Mouse (Mus musculus) gastrocnemius, postnatal 10 days (tissue): ENCODE measurements around the gene Cbll1. TPM values are rescaled to one million over a fixed set of nuclear protein-coding genes. Genes with fewer than 3 reads are reported as not detected.

Source experiments
- DNase-seq: peaks from one replicate; pipeline ENCODE4 v3.0.0; 2021; ENCODE audit warnings: mixed read lengths
- long read RNA-seq, 2 experiments: library from polyadenylated mRNA; stranded (forward); transcript quantifications; one replicate each; pipeline ENCODE4 v2.0.0; 2021
- total RNA-seq, 2 experiments: library from RNA; stranded (reverse); gene quantifications; 2 replicates each; pipeline ENCODE4 v1.2.3; 2021

The Cbll1 gene
- total RNA-seq: 1 to 10 TPM; 8.6 to 9.5 TPM
- long read RNA-seq, experiment 1, transcript Cbll1-203 (6 exons, 3,900 nt): major isoform, 5 of 8 reads
- long read RNA-seq, experiment 1, partial matches to known transcripts: 0 of 8 reads
- long read RNA-seq, experiment 1, other reads (novel, unspliced or antisense): 2 of 8 reads
- long read RNA-seq, experiment 2, partial matches to known transcripts: 0 of 2 reads
- long read RNA-seq, experiment 2, other reads (novel, unspliced or antisense): 1 of 2 reads

GRCm38 (mm10) chr12:31499314-31500131 is at the start of gene Cbll1:
TSS of gene Cbll1 (minus strand) at chr12:31499616.
- DNase-seq: peak; percentile 95

- no peak for DNase-seq
Measured at GRCm38 (mm10) chr12:31546061-31546460, 46.6 kb upstream of the Cbll1 start.

- DNase-seq: no peak
Measured at GRCm38 (mm10) chr12:31545219-31545618, 45.8 kb upstream of the Cbll1 start.

- DNase-seq: no peak
Measured at GRCm38 (mm10) chr12:31541541-31541940, 42.1 kb upstream of the Cbll1 start.

- no peak for DNase-seq
Measured at GRCm38 (mm10) chr12:31539783-31540182, 40.4 kb upstream of the Cbll1 start.

- peak; percentile 24 for DNase-seq
Measured at GRCm38 (mm10) chr12:31537515-31538230, 38.3 kb upstream of the Cbll1 start.

GRCm38 (mm10) chr12:31534060-31534843 is 34.8 kb upstream of the Cbll1 start:
- no peak for DNase-seq

GRCm38 (mm10) chr12:31533218-31533908 is 33.9 kb upstream of the Cbll1 start:
- no peak for DNase-seq

GRCm38 (mm10) chr12:31532054-31532453 is 32.6 kb upstream of the Cbll1 start:
- DNase-seq: no peak

GRCm38 (mm10) chr12:31527407-31527806 is 28.0 kb upstream of the Cbll1 start:
- DNase-seq: no peak

- DNase-seq: no peak
Measured at GRCm38 (mm10) chr12:31521371-31521770, 22.0 kb upstream of the Cbll1 start.

- DNase-seq: peak; percentile 18
Measured at GRCm38 (mm10) chr12:31520119-31520518, 20.7 kb upstream of the Cbll1 start.

GRCm38 (mm10) chr12:31513724-31514503 is 14.5 kb upstream of the Cbll1 start:
- DNase-seq: no peak

- no peak for DNase-seq
Measured at GRCm38 (mm10) chr12:31512634-31513411, 13.4 kb upstream of the Cbll1 start.

GRCm38 (mm10) chr12:31511218-31511617 is 11.8 kb upstream of the Cbll1 start:
- DNase-seq: no peak

GRCm38 (mm10) chr12:31508496-31508895 is 9.1 kb upstream of the Cbll1 start:
- DNase-seq: no peak

- no peak for DNase-seq
Measured at GRCm38 (mm10) chr12:31507718-31508364, 8.4 kb upstream of the Cbll1 start.

- DNase-seq: no peak
Measured at GRCm38 (mm10) chr12:31503211-31503610, 3.8 kb upstream of the Cbll1 start.

GRCm38 (mm10) chr12:31501266-31501665 is 1.9 kb upstream of the Cbll1 start:
- no peak for DNase-seq
